Mouse (Mus musculus): Measurements from ENCODE around the gene Cep295nl.
"Not testable (repeated sequence)": the region's sequence is repeated elsewhere in the genome, so short reads cannot be mapped to it uniquely, and the experiment has no call there.

Gene Cep295nl

GRCm38 (mm10) chr11:118321971-118322370, 20.3 kb downstream of the Cep295nl start:
- DNase-seq (ENCODE audit: low read depth) = no peak

GRCm38 (mm10) chr11:118321500-118321899, 20.8 kb downstream of the Cep295nl start:
- DNase-seq (ENCODE audit: low read depth) = no peak

GRCm38 (mm10) chr11:118318678-118319077, 23.6 kb downstream of the Cep295nl start:
- peak; percentile 85 for DNase-seq (ENCODE audit: low read depth)

GRCm38 (mm10) chr11:118317129-118317528, 25.2 kb downstream of the Cep295nl start:
- DNase-seq (ENCODE audit: low read depth) = peak; percentile 40

GRCm38 (mm10) chr11:118316231-118316806, 26.0 kb downstream of the Cep295nl start:
- no peak for DNase-seq (ENCODE audit: low read depth)

- peak; percentile 47 for DNase-seq (ENCODE audit: low read depth)
Observed at GRCm38 (mm10) chr11:118312132-118312723, 30.1 kb downstream of the Cep295nl start.

- not testable (repeated sequence) for DNase-seq (ENCODE audit: low read depth)
Observed at GRCm38 (mm10) chr11:118307962-118308361, 34.3 kb downstream of the Cep295nl start.

GRCm38 (mm10) chr11:118303959-118304358, 38.3 kb downstream of the Cep295nl start:
- not testable (repeated sequence) for DNase-seq (ENCODE audit: low read depth)

GRCm38 (mm10) chr11:118298810-118299209, 43.5 kb downstream of the Cep295nl start:
- no peak for DNase-seq (ENCODE audit: low read depth)

- DNase-seq (ENCODE audit: low read depth) = no peak
Observed at GRCm38 (mm10) chr11:118297967-118298366, 44.3 kb downstream of the Cep295nl start.

GRCm38 (mm10) chr11:118295026-118295425, 47.3 kb downstream of the Cep295nl start:
- no peak for DNase-seq (ENCODE audit: low read depth)

- no peak for DNase-seq (ENCODE audit: low read depth)
Observed at GRCm38 (mm10) chr11:118292671-118293070, 49.6 kb downstream of the Cep295nl start.

GRCm38 (mm10) chr11:118289999-118290889, 52.1 kb downstream of the Cep295nl start, which contains the start of gene Usp36:
Gene Usp36 (minus strand): TSS chr11:118290244.
- DNase-seq (ENCODE audit: low read depth) = peak; percentile 100

GRCm38 (mm10) chr11:118289562-118289961, 52.7 kb downstream of the Cep295nl start:
- DNase-seq (ENCODE audit: low read depth) = no peak

- DNase-seq (ENCODE audit: low read depth) = peak; percentile 67
Observed at GRCm38 (mm10) chr11:118289037-118289511, 53.2 kb downstream of the Cep295nl start.

GRCm38 (mm10) chr11:118287573-118287972, 54.7 kb downstream of the Cep295nl start:
- no peak for DNase-seq (ENCODE audit: low read depth)

GRCm38 (mm10) chr11:118286434-118286833, 55.9 kb downstream of the Cep295nl start:
- no peak for DNase-seq (ENCODE audit: low read depth)

- no peak for DNase-seq (ENCODE audit: low read depth)
Observed at GRCm38 (mm10) chr11:118285791-118286190, 56.5 kb downstream of the Cep295nl start.

Data from 416B (cell line).